Mouse (Mus musculus) ES-E14 (cell line): Measurements from ENCODE around the gene Fam193b. TPM values are rescaled to one million over a fixed set of nuclear protein-coding genes. Genes with fewer than 3 reads are reported as not detected.
A peak's percentile ranks its signal among the peaks of the same experiment; 100 is the strongest.

ENCODE experiments used
- DNase-seq: peaks from one replicate; pipeline ENCODE4 v3.0.0-alpha.2; 2013; ENCODE audit warnings: low read depth, low spot score
- H3K27ac ChIP-seq: 2 replicates; pipeline ENCODE4 v1.5.1; 2012; ENCODE audit warnings: low read depth, mild to moderate bottlenecking, low read length, moderate library complexity, mixed read lengths; ENCODE audit not compliant: poor library complexity, insufficient read depth, severe bottlenecking
- H3K36me3 ChIP-seq: 2 replicates; pipeline ENCODE4 v1.6.1; 2012; ENCODE audit warnings: mild to moderate bottlenecking, low read length, moderate library complexity, mixed read lengths; ENCODE audit not compliant: control insufficient read depth, poor library complexity, insufficient read depth, severe bottlenecking
- H3K4me1 ChIP-seq, 2 experiments: fragments of 150-350 bp in 1 of 2; sonication (generic) in 1 of 2; 2 replicates each; pipeline ENCODE4 v1.6.1; 2012; ENCODE audit warnings: low read length in 2 of 2, mild to moderate bottlenecking in 1 of 2, mixed read lengths in 1 of 2; ENCODE audit not compliant: control insufficient read depth in 2 of 2, insufficient read depth in 2 of 2, poor library complexity in 1 of 2
- H3K4me3 ChIP-seq, 2 experiments: fragments of 150-350 bp in 1 of 2; sonication (generic) in 1 of 2; 2 replicates each; pipeline ENCODE4 v1.5.1; 2012; ENCODE audit warnings: low read length in 2 of 2, low read depth in 1 of 2, mild to moderate bottlenecking in 1 of 2, mixed read lengths in 1 of 2; ENCODE audit not compliant: insufficient read depth in 1 of 2, poor library complexity in 1 of 2, severe bottlenecking in 1 of 2
- H3K9ac ChIP-seq: 2 replicates; pipeline ENCODE4 v1.6.1; 2012; ENCODE audit warnings: low read depth, mild to moderate bottlenecking, low read length, mixed read lengths; ENCODE audit not compliant: poor library complexity, insufficient read depth, severe bottlenecking
- H3K9me3 ChIP-seq: fragments of 150-350 bp; sonication (generic); 2 replicates; pipeline ENCODE4 v1.6.1; 2012; ENCODE audit warnings: low read depth, mild to moderate bottlenecking, low read length; ENCODE audit not compliant: control insufficient read depth, insufficient read depth
- CHD2 ChIP-seq: IDR thresholded peaks from 2 replicates; pipeline ENCODE4 v1.6.1; 2014; ENCODE audit warnings: mild to moderate bottlenecking, low read depth, low read length, inconsistent platforms
- HCFC1 ChIP-seq: IDR thresholded peaks from 2 replicates; pipeline ENCODE4 v1.6.1; 2012; ENCODE audit warnings: low read length, inconsistent platforms, borderline replicate concordance; ENCODE audit not compliant: insufficient read depth
- MAFK ChIP-seq: IDR thresholded peaks from 2 replicates; pipeline ENCODE4 v1.6.1; 2014; ENCODE audit warnings: mild to moderate bottlenecking, low read depth, low read length, inconsistent platforms; ENCODE audit not compliant: insufficient read depth
- ZC3H11A ChIP-seq: IDR thresholded peaks from 2 replicates; pipeline ENCODE4 v1.6.1; 2012; ENCODE audit warnings: low read depth, mild to moderate bottlenecking, inconsistent platforms, low read length, borderline replicate concordance
- ZNF384 ChIP-seq: IDR thresholded peaks from 2 replicates; pipeline ENCODE4 v1.6.1; 2012; ENCODE audit warnings: low read depth, low read length, inconsistent platforms
- in situ Hi-C, 2 experiments: fragments of 600-800 bp; cut with MboI; formaldehyde crosslinking; loops; one replicate each; pipeline ENCODE4 v1.15.1; 2025; ENCODE audit warnings: low sequenced_read_pairs in 2 of 2, inconsistent platforms in 1 of 2; ENCODE audit not compliant: unreplicated experiment in 2 of 2
- total RNA-seq: library from RNA; depleted of rRNA; stranded (reverse); fragments of 300-350 nt; gene quantifications from 2 replicates; pipeline ENCODE4 v1.2.3, GENCODE M21; 2012

The Fam193b gene
- total RNA-seq, 1 experiment, result 50.8 TPM

DNA sequence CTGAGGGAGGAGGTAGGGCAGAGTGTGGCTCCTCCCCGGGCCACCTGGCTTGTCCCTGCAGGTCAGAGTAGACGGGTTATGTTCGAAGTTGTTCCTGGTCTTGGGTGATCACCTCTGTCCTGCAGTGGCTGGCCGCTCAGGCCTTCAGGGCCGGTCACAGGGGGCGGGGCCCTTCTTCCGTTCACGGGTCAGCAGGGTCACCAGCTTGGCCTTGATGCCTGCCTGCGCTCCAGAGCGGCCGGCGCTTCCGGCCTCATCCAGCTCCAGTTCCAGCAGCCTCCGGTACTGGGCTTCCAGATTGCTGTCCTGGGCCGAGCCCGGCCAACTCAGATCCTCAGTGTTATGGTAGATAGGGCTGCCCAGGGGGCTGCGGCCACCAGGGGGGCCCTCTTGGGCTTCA, 47.6 kb downstream of the Fam193b start:
- Histone ChIP-seq H3K36me3 (no peaks in the 10 kb centered on the region), H3K4me3 (peak overlapping the region; percentile 31 to 57; a peak in 3 of 4 replicates), H3K9ac (peak overlapping the region; percentile 8; the same call in 1 of the 2 replicates), H3K9me3 (no peaks in the 10 kb centered on the region), H3K27ac (no peak overlapping the region), H3K4me1 (peaks cover 4 to 5% of the 10 kb centered on the region in 2 experiments; a peak in 2 of 4 replicates)
- TF ChIP-seq HCFC1, result no peak
- TF ChIP-seq ZC3H11A, result no peak
- TF ChIP-seq MAFK, result no peak
- no peak for TF ChIP-seq CHD2
- no peak for TF ChIP-seq ZNF384
- in situ Hi-C loops, result no loop called here
- no peak for DNase-seq

DNA sequence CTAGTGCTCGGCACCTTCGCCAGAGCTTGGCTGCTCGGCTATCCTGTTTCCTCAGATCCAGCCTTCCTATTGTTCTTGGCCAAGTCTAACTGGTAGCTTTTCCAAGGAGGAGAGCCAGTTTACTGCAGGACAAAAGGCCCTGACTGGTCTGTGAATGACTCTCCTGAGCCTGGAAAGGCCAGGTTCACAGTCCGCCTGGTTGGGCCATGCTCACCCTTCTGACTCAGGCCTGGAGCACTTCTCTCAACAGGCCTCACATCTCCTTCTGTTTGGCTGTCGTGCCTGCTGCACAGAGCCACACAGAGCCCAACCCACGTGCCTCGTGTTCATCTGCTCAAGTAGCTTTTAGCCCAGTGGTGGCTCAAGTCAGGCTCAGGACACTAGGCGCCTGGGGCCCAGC, 48.2 kb downstream of the Fam193b start:
- Histone ChIP-seq H3K4me1 (peaks cover 4 to 5% of the 10 kb centered on the region in 2 experiments; a peak in 2 of 4 replicates), H3K9ac (peak overlapping the region; percentile 8; the same call in 1 of the 2 replicates), H3K9me3 (no peaks in the 10 kb centered on the region), H3K27ac (no peak overlapping the region), H3K36me3 (no peaks in the 10 kb centered on the region), H3K4me3 (peak overlapping the region; percentile 31 to 57; a peak in 2 of 4 replicates)
- DNase-seq, result no peak
- in situ Hi-C loops, result no loop called here
- TF ChIP-seq ZNF384, result no peak
- no peak for TF ChIP-seq ZC3H11A
- no peak for TF ChIP-seq HCFC1
- no peak for TF ChIP-seq MAFK
- TF ChIP-seq CHD2, result no peak

- no peak for TF ChIP-seq ZNF384
- TF ChIP-seq HCFC1, result no peak
- no peak for TF ChIP-seq CHD2
- no peak for TF ChIP-seq MAFK
- TF ChIP-seq ZC3H11A, result no peak
- H3K9me3 ChIP-seq, result no peaks in the 10 kb centered on the region
- in situ Hi-C loops, result no loop called here
Observed at GRCm38 (mm10) chr13:55519606-55520005, 51.3 kb downstream of the Fam193b start.

GRCm38 (mm10) chr13:55516955-55517354, 54.0 kb downstream of the Fam193b start:
- Histone ChIP-seq H3K9me3 (no peaks in the 10 kb centered on the region), H3K4me3 (no peak overlapping the region), H3K9ac (no peak overlapping the region), H3K27ac (no peak overlapping the region), H3K4me1 (peaks cover 0 to 4% of the 10 kb centered on the region in 2 experiments; a peak in 1 of 4 replicates), H3K36me3 (no peaks in the 10 kb centered on the region)
- in situ Hi-C loops, result no loop called here
- TF ChIP-seq ZC3H11A, result peak; percentile 60; the same call in 1 of the 2 replicates
- TF ChIP-seq ZNF384, result no peak
- peak; percentile 86 for DNase-seq

More at GRCm38 (mm10) chr13:55519606-55520005, 51.3 kb downstream of the Fam193b start:
- Histone ChIP-seq H3K9ac (no peak overlapping the region), H3K36me3 (no peaks in the 10 kb centered on the region), H3K4me3 (no peak overlapping the region), H3K27ac (no peak overlapping the region), H3K4me1 (peaks cover 4% of the 10 kb centered on the region in 2 experiments; a peak in 2 of 4 replicates)
- DNase-seq, result no peak

DNA sequence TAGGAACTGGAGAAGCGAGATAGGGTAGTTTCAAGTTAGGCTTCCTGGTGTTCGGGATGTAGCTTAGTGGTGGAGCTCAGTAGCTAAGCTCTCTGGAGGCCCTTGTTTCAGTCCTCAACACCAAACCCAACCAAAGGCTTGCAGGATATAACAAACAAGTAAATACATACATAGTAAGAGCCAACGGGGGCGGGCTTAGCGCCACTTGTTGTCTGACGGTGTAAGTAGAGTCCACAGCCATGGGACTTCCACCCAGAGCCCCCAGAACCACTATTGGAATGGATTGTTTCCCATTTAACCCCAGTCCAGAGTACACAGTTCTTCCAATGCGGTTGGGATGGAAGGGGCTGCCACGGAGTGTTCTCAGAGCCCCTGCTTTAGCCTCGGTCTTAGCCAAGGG, 57.1 kb downstream of the Fam193b start:
- no peak overlapping the region for H3K9ac ChIP-seq

More for the DNA sequence above, 57.1 kb downstream of the Fam193b start:
- in situ Hi-C loops, result no loop called here
- DNase-seq, result no peak
- Histone ChIP-seq H3K4me1 (peaks cover 5 to 26% of the 10 kb centered on the region in 2 experiments), H3K27ac (no peak overlapping the region), H3K4me3 (peak overlapping the region; percentile 88; a peak in 2 of 4 replicates), H3K9me3 (no peaks in the 10 kb centered on the region), H3K36me3 (peaks cover 8% of the 10 kb centered on the region; the same call in 1 of the 2 replicates)
- TF ChIP-seq HCFC1 (no peak), CHD2 (no peak), ZNF384 (no peak), MAFK (no peak), ZC3H11A (no peak)
